Mouse (Mus musculus) cerebellum, postnatal 4 days (tissue): ENCODE data around the gene Rbmxl1.
"Not testable (repeated sequence)": the region's sequence is repeated elsewhere in the genome, so short reads cannot be mapped to it uniquely, and the experiment has no call there.

Experiments used
- DNase-seq, 2 experiments: peaks; one replicate each; pipeline ENCODE4 v3.0.0; 2022; ENCODE audit warnings: low spot score in 2 of 2, mixed read lengths in 1 of 2

Rbmxl1 gene

DNA sequence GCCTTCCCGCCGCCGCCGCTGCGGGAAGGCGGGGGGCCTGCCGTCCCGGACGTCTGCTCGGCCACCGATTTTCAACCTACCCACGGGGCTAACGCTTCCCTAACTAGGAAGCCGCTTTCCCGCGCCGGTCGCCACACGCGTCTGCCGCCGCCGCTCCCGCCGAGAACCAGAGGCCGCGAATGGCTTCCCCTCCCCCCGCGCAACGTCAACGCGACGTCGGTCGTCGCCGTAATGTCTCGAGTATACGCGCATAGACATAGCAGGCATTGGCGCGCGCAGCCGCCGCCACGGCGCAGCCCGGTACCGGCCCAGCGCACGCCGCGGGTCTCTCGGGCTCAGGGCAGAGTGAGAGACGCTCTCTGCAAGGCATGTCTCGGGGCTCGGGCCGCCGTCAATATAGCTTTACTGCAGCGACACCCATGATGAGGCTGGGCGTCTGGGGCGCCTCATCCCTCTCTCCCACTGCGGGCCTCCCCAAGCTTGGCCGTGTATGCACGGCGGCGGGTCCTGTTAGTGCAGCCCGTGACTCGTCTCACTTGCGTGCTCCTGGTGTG is at the start of gene Rbmxl1:
Rbmxl1 (minus strand) TSS at position 180 of the 554 bp plus-strand sequence.
- peak; percentile 89 to 94 for DNase-seq

DNA sequence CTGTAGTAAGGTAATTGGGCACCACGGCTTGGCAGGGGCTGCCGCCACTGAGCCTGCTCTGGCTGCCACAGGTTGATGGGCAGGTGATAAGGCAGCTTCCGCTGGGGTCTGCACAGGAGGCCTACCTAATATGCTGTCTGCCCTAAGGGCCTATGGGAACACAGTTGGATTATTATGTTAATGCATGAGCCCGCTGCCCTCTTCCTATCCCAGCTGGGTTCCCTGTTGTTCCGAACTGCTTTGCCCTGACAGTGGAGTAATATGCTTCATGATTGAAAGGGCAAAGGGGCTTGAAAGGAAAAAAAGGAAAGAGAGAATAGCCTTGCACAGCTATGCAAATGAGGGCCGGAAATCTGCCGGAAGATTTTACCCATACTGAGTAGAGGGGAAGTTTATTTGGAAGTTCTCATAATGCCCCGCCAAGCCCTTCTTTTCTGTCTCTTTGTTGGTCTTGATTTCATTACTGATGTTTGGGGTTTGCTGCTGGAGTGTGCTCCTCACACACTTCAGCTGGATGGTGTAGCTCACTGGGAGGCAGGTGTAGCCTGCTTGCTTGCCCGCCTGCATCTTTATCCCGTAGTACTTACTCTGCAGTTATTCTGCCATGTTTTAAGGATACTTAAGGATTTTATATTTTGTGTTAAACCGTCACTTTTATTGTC is 48.2 kb upstream of the Rbmxl1 start:
- no peak for DNase-seq

DNA sequence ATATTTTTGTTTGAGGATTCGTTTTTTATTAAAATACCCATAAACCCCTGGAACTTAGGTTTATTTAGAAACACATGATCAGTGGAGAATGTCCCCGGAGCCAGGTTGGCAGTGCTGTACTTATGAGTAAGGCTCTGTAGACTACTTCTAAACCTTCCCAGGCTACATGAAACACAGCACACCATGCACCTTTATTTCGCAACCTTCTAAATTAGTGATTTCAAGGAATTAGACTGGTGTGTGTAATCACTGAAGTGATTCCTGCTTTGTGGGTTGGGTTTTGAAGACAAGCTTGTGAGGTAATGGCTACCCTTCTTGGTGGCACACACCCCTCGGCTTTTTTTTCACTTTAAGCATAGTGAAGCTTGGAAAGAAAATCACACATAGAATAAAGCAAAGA is 47.1 kb upstream of the Rbmxl1 start:
- no peak for DNase-seq

DNA sequence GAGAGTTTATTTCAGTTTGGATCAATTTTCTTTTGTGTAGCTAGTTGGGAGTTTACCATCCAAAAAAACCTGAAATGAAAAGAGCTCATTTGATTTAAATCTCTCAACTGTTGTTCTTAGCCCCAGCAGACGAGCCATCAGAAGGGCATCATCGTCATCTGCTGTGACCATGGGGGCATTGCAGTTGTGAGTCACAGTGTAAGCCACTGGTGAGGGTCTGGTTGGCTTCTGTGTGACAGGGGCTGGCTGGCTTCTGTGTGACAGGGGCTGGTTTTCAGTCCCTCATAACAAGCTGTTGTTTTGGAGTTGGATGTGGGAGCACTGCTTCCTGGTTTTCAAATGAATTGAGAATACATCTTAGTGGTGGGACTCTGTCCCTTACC is 42.0 kb upstream of the Rbmxl1 start:
- DNase-seq: no peak

DNA sequence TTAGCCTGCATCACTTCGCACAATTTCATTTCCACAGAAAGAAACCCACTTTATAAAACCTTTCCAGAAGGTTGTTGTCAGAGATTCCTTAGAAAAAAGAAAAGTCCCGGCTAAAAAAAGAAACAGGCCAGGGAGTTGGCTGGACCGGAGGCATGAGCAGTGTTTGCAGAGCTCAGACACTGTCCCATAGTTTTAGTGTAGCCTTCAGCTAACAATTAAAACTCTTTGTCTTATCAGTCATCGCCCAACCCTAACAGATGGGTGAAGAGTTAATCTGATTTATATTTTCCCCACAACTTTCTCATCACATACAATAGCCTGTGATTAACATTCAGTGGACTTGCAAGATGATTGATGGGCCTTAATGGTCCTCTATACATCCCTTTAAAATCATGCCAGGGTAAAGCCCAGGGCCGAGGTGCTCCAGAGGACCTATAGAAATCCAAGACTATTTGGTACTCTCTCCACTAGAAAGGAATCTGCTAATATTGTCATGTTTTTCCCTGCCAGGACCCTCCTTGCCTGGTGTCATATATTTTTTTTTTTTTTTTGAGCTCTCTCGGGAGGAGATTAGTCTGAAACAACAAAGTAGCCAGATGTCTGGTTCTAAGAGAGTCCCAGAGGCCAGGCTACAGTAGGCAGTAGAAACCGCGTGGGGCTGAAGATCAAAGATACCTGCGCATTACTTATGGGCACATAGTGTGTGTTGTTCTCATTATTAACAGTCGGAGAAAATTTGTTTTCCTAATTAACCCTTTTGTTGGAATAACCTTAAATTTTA is 41.5 kb upstream of the Rbmxl1 start:
- DNase-seq: no peak

DNA sequence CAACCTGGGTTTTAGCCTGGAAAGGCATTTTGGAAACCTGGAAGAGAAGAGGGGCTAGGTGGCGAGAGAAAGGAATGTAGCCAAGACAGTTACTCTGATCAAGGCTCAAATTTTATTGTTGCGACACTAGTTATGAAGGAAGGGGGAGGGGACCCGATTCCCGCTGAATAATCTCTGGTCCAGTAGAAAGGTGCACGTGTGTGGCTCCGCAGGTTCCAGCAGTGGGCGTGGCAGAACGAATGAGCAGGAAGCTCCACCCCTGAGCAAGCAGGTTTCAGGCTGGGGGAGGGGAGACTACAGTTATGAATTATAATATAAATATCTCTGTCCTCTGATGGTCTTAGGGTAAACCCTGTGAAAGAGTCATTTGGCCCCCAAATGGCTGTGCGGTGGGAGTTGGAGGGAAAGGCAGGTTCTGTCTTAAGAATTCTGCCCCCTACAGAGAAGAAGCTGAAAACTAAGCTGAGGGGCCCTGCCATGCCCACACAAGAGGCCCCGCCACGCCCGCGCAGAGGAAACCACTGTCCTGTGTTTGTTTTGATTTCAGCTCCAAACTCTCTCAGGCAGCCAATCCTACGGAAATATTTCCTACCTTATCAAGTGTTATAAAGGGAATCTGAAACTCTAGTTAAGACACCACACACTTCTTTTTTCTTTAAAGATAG is 36.6 kb upstream of the Rbmxl1 start:
- not testable (repeated sequence) for DNase-seq

DNA sequence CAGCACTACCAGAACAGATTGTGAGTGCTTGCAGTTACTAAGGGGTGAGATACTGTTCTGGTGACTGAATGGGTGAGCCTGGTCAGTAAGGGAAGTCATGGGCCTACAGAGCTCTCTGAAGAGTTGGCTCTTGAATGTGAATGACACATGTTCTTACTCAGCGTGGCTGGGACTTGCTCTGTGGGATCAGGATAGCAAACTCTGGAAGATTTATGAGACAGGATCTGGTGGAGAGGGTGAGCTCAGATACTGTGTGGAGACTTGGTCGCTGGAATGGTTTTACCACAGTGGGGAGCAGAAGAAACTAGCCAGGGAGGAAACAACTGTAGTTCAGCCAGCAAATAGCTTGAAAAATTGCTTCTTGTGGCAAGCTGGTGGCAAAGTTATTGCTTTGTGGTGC is 35.8 kb upstream of the Rbmxl1 start:
- DNase-seq: no peak

DNA sequence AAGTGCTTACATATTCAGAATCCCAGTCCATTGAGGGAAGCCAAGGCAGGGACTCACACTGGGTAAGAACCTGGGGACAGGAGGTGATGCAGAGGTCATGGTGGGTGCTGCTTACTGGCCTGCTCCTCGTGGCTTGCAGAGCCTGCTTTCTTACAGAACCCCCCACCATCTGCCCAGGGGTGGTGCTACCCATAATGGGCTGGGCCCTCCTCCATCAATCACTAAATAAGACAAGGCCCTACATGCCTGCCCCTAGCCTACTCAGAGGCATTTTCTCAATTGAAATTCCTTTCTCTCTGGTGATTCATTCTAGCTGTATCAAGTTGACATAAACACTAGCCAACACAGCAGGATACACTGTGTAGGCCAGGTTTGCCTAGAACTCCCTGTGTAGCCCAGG is 34.9 kb upstream of the Rbmxl1 start:
- no peak for DNase-seq

DNA sequence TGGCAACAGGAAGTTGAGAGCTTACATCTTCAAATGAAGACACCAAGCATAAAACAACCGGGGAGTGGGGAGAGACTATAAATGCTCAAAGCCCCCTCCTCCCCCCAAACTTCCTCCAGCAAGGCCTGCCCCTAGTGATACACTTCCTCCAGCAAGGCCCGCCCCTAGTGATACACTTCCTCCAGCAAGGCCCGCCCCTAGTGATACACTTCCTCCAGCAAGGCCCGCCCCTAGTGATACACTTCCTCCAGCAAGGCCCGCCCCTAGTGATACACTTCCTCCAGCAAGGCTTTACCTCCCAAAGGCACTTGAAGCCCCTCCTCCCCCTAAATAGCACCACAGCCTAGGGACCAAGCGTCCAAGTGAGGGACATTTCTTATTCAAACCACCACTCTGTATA is 34.0 kb upstream of the Rbmxl1 start:
- not testable (repeated sequence) for DNase-seq

DNA sequence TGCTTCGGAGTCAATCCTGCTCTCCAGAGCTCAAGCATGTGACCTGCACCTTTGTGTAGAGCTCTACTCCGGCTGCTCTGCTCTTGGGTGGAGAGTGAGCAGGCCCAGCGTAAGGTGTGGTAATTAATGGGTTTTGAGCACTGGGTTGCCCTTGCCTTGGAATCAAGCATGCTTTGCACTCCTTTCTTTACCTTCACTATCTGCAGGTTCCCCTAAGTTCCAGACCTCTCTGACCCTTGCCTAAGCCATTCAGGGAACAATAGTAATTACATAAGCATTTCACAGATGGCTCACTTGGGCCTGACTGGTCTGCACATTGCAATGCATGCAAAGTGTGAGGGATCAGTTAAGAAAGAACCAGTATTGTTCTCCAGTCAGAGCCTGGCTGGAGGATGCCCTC is 29.1 kb upstream of the Rbmxl1 start:
- DNase-seq: no peak

DNA sequence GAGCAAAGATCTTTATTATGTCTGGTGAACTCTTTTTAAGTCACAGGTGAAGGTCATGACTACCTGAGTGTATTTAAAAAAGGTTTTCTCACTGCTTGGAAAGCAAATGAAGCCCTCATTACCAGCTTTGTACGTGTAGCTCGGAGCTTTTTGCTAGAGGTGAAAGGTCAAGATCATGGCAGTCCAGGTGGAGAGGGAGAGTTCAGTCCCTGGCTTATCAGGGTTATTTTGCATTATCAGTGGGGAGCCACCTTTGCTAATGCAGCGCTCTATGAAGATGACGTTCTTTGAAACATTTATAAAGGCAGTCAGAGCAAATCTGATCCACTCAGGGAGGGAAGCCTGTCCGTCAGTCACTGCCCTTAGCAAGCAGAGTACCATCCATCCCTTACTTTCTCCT is 28.0 kb upstream of the Rbmxl1 start:
- no peak for DNase-seq

DNA sequence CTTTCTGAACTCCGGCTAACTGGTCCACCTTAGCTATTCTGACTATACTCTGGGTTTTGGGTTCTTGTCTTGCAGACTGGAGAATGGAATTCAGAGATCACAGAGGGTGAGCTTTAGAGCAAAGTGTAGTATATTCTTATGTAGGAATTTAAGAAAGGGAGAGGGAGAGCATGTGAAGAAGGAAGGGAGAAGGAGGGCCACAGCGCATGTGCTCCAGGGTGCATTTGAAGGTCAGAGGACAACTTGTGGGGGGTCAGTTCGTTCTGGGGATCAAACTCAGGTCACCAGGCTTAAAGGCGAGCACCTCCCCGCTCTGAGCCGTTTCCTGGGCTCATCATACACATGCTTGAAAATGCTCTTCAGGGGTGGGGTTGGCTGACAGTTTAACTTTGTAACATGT is 25.3 kb upstream of the Rbmxl1 start:
- DNase-seq: no peak

DNA sequence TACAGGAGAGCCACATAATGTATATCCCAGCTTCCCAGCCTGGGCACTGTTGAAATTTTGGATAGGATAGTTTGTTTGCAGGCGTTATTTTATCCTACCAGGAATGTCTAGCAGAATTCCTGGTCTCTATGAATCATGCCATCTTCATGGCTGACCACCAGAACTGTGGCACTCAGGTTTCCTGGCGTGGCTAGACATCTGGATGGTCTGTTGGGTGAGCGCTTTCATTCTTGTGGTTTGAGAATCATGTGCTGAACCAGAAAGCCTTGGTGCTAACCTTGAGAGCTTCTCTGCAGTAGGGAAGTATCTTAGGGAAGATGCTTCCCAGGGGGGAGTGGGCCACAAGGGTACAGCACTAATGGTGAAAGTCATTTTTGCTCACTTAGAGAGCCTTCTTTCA is 6.4 kb upstream of the Rbmxl1 start:
- no peak for DNase-seq

DNA sequence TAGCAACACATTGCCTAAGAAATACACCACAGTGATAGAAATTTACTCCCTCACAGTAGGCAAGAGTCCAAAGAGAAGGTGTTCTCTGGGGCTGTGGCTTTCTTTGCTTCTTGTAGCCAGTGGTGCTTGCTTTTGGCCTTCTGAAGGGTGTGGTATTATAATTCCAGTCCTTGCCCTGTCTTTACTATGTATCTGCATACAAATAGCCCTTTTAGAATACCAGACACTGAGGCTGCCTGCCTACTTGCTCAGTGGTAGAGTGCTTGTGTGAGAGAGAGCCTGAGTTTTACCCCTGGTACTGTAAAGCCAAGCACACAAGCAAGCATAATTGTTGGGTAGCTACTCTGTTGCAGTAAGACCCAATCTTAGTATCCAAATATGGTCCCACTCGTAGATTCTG is 6.0 kb upstream of the Rbmxl1 start:
- no peak for DNase-seq

DNA sequence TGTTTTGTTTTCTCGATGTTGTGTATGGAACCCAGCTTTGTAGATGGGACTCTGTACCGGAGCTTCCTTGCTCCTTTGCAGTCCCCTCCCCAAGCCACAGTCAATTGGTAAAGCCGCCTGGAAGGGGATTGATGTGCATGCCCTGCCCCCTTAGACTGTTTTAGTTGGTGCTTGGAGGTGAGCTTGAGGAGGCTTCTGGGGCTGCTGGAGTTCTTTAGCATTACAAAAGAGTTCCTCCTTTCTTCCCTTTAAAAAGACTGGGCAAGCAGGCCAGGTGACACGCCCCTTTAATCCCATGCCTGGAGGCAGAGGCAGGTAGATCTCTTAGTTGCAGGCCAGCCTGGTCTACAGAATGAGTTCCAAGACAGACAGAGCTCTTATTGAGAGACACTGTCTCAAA is 4.4 kb upstream of the Rbmxl1 start:
- no peak for DNase-seq

DNA sequence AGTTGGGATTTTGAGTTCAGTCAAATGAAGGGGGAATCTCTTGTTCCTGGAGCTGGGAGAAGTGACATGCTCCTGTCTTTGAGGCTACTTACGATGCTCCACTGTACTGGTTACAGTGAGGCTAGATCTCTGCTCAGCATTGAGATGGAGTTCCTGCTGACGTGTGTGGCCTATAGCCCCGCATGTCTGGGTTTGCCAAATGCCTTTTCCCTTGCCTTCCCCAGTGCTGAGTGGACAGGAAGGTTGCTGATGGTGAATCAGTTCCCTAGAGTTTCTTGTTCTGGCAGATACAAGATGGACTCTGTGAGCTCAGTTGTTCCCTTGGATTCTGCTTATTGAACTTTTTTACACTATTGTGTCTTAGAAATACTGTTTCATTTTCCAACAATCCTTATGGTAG is 2.2 kb upstream of the Rbmxl1 start:
- no peak for DNase-seq

DNA sequence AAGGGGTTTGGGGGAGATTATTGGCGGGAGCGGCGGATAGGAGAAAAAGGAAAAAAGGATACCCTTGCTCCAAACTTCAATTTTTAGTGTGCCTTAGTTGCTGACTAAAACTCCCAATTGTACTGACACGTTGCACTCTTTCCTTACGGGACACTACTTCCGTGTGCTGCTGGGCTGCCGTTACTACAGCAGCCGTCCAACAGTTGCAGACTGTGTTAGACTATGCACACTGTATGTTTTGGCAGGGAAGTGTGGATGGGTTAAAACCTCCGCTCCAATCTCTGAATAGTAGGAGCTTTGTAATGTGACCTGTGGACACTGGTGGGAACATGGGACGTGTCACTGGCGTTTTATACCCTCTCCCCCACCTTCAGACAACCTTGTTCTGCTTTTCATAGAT is 1.4 kb upstream of the Rbmxl1 start:
- no peak for DNase-seq

DNA sequence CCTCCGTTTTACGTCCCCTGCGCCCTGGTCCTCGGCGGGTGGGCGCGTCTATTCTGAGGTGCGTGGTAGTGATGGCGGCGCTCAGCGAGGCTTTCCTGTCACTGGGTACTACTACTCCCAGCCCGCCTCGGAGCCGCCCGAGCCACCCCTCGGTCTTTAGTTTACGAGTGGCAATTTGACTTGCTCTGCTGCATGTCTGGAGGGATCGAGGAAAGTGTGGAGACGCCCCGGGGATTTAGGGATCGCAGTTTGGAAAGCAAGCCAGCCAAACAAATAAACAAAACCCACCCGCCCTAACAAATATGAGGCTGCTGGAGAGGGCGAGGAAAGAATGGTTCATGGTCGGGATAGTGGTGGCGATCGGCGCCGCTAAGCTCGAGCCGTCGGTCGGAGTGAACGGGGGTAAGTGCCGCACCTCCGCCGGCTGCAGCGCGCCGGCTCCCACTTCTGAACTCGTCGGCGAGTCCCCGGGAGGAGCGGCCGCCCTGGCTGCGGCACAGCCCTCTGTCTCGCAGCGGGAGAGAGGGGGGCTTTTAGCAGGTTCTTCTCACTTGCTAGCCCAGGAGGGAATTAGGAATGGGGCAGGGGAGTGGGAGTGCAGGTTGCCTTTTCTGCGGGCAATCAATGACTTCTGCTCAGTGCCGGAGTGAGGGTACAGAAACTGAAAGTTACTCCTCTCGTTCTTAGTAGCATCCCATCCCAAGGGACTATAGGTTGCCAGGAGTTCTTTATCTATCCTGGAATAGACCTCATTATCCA is 754 bp upstream of the Rbmxl1 start, which contains the start of gene Slc10a7:
Slc10a7 (plus strand) TSS at position 74 of the 759 bp plus-strand sequence.
- peak; percentile 75 to 86 for DNase-seq

DNA sequence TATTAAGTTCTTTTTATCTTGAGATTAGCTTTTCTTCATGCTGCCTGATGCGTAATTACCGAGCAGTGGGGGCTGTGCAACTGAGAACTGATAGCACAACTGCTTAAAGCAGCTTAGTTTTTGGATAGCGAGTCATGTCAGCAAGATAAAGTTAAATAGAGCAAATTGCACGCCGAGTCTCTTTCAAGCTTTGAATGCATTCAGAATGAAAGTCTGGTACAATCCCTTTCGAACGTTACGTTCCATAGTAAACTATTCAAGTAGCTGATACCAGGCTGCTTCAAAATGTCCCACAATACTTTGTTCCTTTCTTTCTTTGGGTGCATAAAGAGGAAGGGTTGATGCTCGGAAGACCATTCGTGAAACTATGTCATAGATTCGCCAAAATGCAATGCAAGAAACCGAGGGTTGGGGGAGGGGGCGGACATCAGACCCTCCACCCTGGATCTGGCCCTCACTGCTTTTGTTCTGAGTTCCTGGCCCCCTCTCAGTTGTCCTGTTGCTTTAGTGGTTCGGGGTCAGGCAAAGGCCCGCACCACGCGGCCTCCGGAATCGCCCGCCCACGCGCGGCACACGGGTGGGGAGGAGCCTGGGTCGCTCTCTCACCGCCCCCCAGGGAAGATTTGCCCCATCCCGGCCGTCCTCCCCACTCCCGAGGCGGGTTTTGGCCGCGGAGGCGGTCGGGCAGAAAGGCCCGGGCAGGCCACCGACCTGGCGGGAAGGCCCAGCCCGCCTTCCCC is 549 bp downstream of the Rbmxl1 start:
- peak in 1 of 2 experiments; percentile 50 for DNase-seq

DNA sequence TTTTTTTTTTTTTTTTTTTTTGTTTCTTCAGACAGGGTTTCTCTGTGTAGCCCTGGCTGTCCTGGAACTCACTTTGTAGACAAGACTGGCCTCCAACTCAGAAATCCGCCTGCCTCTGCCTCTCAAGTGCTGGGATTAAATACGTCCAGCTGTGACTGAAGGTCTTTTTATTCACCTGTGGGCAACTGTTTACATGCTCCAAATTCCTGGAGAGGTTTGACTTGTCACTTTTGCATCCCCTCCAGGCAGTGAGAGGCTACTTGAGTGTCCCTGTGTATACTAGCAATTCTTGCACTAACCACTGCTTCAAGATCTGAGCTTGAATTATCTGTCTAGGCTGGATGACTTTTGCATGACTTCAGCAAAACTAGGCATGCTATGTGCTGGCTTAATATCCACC is 6.0 kb downstream of the Rbmxl1 start:
- DNase-seq: no peak

DNA sequence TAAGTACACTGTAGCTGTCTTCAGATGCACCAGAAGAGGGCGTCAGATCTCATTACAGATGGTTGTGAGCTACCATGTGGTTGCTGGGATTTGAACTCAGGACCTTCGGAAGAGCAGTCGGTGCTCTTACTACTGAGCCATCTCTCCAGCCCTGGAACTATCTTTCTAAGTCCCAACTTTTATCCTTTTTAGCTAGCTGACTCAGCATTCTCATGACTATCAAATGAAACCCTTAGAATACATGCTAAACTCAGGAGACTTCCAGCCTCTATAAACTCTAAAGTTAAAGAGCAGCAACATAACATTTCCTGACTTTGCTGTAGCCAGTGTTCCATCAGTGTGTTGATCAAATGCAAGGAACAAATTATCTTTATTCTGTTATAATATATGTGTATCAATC is 12.4 kb downstream of the Rbmxl1 start:
- not testable (repeated sequence) for DNase-seq
